In genomic region chr13:91451405-91452166, GRCm38 (mm10) we compare ENCODE assay signal across 22 mouse cellular contexts. TPM values are rescaled to one million over a fixed set of nuclear protein-coding genes. Genes with fewer than 3 reads are reported as not detected.
DNase-seq lines count a peak whose midpoint lies in the region; ATAC-seq lines count a peak whose summit lies in the region.
"Had no signal": no experiment of that assay in that cellular context is flagged by ENCODE, and none has a peak within 500 bp of the region (broad histone marks: within the 10 kb centered on the region; RNA-seq: fewer than 3 reads in every experiment).

No protein-coding gene starts in this region.

- H3K27me3 ChIP-seq in liver, embryonic 15.5 days: no peaks in the 10 kb centered on the region
- H3K27me3 ChIP-seq in kidney, embryonic 16.5 days (ENCODE audit: insufficient read depth, low read length): no peaks in the 10 kb centered on the region
- H3K27me3 ChIP-seq: embryonic facial prominence, embryonic 13.5 days; liver, embryonic 13.5 days had no signal

- no peak overlapping the region for H3K9ac ChIP-seq in liver, embryonic 15.5 days
- H3K9ac ChIP-seq in kidney, embryonic 16.5 days (replicated peaks; ENCODE audit: low read length): no peak overlapping the region
- H3K9ac ChIP-seq: embryonic facial prominence, embryonic 13.5 days; forebrain, postnatal 0 days; liver, embryonic 13.5 days had no signal

- peak; percentile 25; the same call in 1 of the 2 replicates for ATAC-seq in liver, embryonic 15.5 days (ENCODE audit: insufficient read depth)
- ATAC-seq in CD4-positive, CD25-positive, alpha-beta regulatory T cell, adult 4 months: peak; percentile 44
- 0 out of 2 replicates have a peak, but pooled peaks have one; percentile 40 for ATAC-seq in monocyte, adult 5-6 weeks (replicated peaks; ENCODE audit: insufficient number of reproducible peaks, low FRiP score, low TSS enrichment, poor library complexity, severe bottlenecking)
- ATAC-seq in kidney, embryonic 16.5 days (ENCODE audit: low FRiP score, low TSS enrichment): no peak
- ATAC-seq: forebrain, postnatal 0 days; hindbrain, postnatal 0 days had no signal

- WGBS in liver, embryonic 15.5 days (ENCODE audit: insufficient replicate concordance): 21% methylated on average over 3 of the region's 3 CpGs
- 69% methylated on average over 3 of the region's 3 CpGs for WGBS in kidney, embryonic 16.5 days

- H3K4me3 ChIP-seq in liver, embryonic 15.5 days (replicated peaks): no peak overlapping the region
- no peak overlapping the region for H3K4me3 ChIP-seq in kidney, embryonic 16.5 days (ENCODE audit: low read length)
- H3K4me3 ChIP-seq: embryonic facial prominence, embryonic 13.5 days; heart, embryonic 10.5 days; limb, embryonic 10.5 days; liver, embryonic 13.5 days; midbrain, embryonic 10.5 days had no signal

- H3K36me3 ChIP-seq in liver, embryonic 15.5 days (replicated peaks): no peaks in the 10 kb centered on the region
- no peaks in the 10 kb centered on the region for H3K36me3 ChIP-seq in kidney, embryonic 16.5 days (ENCODE audit: insufficient read depth, low read length)
- H3K36me3 ChIP-seq: embryonic facial prominence, embryonic 13.5 days; heart, embryonic 10.5 days; limb, embryonic 10.5 days; liver, embryonic 13.5 days; midbrain, embryonic 10.5 days had no signal

- H3K4me2 ChIP-seq in liver, embryonic 15.5 days: no peak overlapping the region
- no peak overlapping the region for H3K4me2 ChIP-seq in kidney, embryonic 16.5 days (replicated peaks; ENCODE audit: low read depth, low read length)
- H3K4me2 ChIP-seq: embryonic facial prominence, embryonic 13.5 days; liver, embryonic 13.5 days had no signal

- no peak overlapping the region for H3K27ac ChIP-seq in liver, embryonic 15.5 days (replicated peaks)
- H3K27ac ChIP-seq in kidney, embryonic 16.5 days (ENCODE audit: low read length): no peak overlapping the region
- H3K27ac ChIP-seq: embryonic facial prominence, embryonic 13.5 days; heart, embryonic 10.5 days; hindbrain, postnatal 0 days; limb, embryonic 10.5 days; liver, embryonic 13.5 days; midbrain, embryonic 10.5 days had no signal

- DNase-seq in liver: no peak
- DNase-seq in adipocyte (ENCODE audit: low spot score): peak; percentile 27
- no peak for DNase-seq in left cerebral cortex, postnatal 36 days (ENCODE audit: low spot score in 2 of 2)
- DNase-seq: cerebellum, adult 9-10 months; forebrain, postnatal 0 days; gastrocnemius, postnatal 10 days; heart, postnatal 36 days; kidney, adult 2 months; kidney, postnatal 4 days; liver, embryonic 13.5 days; lung, postnatal 14 days; retina, postnatal 1 day; right cerebral cortex, postnatal 4 days had no signal

- intact Hi-C loops in left cerebral cortex, postnatal 36 days (cut with DNase I): no loop called here

- peaks cover 13% of the 10 kb centered on the region for H3K4me1 ChIP-seq in liver, embryonic 15.5 days (replicated peaks)
- H3K4me1 ChIP-seq in kidney, embryonic 16.5 days (ENCODE audit: insufficient read depth, low read length): no peaks in the 10 kb centered on the region
- H3K4me1 ChIP-seq: embryonic facial prominence, embryonic 13.5 days; heart, embryonic 10.5 days; limb, embryonic 10.5 days had no signal

- no peaks in the 10 kb centered on the region for H3K9me3 ChIP-seq in liver, embryonic 15.5 days (replicated peaks)
- no peaks in the 10 kb centered on the region for H3K9me3 ChIP-seq in kidney, embryonic 16.5 days (ENCODE audit: low read length)
- H3K9me3 ChIP-seq: embryonic facial prominence, embryonic 13.5 days; heart, embryonic 10.5 days; limb, embryonic 10.5 days; liver, embryonic 13.5 days; midbrain, embryonic 10.5 days had no signal

RNA-seq across cellular contexts. Expression of gene Ssbp2, which starts 8.5 kb away (rescaled TPM):
- 44.2 and 45.8 TPM in 2 replicates for polyA plus RNA-seq in liver, embryonic 15.5 days (2015; fragmentation: Nextera tagmentation; extraction: Ambion mirVana)
- polyA plus RNA-seq in CD4-positive, CD25-positive, alpha-beta regulatory T cell, adult 4 months (2017; shearing (Covaris generic)): 100 to 1,000 TPM; 196 to 205 TPM
- 9.8 to 35.4 TPM (median 12.4 TPM) in 3 replicates for total RNA-seq in monocyte, adult 5-6 weeks (2017)
- 100 to 1,000 TPM; 152 to 159 TPM for total RNA-seq in left cerebral cortex, postnatal 36 days (2021)
- polyA plus RNA-seq in kidney, embryonic 16.5 days (2015; fragmentation: Nextera tagmentation; extraction: Ambion mirVana): 130 and 138 TPM in 2 replicates
